Mouse (Mus musculus) testis, postnatal 10 days (tissue): ENCODE measurements at regions not wholly inside any gene's neighbourhood (a gene's known extent, or its start where the extent isn't known, plus 50 kb on each side); places are given as distances from the start of the nearest gene placed in this dataset.

ENCODE experiments used
- DNase-seq: peaks from one replicate; pipeline ENCODE4 v3.0.0; 2021; ENCODE audit warnings: low spot score

DNA sequence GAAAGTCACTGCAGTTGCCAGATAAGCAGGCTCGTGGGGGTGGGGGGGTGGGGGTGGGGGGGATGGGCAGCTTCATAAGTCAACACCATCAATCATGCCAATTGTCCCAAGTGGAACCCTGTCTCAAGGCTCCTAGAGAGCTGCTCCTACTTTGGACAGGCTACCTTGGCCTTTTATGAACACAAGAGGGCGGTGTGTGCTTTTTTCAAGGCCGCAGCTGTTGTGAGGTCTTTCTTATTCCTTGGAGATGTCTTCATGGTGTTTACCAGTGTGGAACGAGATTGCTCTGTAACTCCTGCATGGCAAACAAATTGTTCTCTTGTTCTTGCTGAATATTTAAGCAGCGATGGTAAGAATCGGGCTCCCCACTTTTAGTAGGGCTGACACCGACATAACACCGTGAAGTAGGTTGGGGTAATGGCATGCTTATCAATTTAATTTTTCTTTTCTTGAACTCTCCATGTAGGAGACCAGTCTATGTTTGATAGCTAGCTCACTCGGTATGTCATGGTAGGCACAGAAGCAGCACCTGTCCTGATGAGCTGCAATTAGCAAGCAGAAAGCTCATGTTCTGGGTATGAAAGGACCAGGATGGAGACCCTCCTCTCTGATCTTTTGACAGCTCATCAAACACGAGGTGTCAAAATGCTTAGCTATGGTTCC lies 118.7 kb upstream of the Nmur2 start:
- peak; percentile 50 for DNase-seq

GRCm38 (mm10) chr11:56150825-56151342 lies 110.1 kb upstream of the Nmur2 start:
- no peak for DNase-seq

GRCm38 (mm10) chr11:56149752-56150151 lies 108.9 kb upstream of the Nmur2 start:
- DNase-seq: no peak

- no peak for DNase-seq
Measured at GRCm38 (mm10) chr11:56148956-56149355, 108.1 kb upstream of the Nmur2 start.

GRCm38 (mm10) chr11:56146708-56147107 lies 105.9 kb upstream of the Nmur2 start:
- no peak for DNase-seq

DNA sequence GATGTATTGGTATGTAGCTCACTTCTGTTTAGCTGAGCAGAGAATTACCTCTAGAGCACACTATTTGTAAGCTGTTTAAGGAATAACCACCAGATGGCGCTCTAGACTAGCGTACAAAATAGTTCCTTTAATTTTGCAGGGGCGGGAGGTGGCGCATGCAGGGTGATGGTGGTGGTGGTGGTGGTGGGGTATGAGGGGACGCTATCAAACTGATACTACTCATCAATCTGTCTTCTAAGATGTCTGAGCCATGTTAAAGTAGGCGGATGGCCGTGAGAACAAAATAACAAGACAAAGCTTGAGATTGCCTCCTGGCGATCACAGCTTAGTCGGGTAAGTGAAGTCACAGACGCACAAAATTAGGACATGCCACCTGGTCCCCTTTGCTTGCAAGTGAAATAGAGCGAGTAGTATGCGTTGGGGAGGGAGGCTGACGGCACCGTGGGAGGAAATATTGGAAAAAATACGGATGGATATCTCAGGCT lies 90.6 kb upstream of the Nmur2 start:
- peak; percentile 51 for DNase-seq

DNA sequence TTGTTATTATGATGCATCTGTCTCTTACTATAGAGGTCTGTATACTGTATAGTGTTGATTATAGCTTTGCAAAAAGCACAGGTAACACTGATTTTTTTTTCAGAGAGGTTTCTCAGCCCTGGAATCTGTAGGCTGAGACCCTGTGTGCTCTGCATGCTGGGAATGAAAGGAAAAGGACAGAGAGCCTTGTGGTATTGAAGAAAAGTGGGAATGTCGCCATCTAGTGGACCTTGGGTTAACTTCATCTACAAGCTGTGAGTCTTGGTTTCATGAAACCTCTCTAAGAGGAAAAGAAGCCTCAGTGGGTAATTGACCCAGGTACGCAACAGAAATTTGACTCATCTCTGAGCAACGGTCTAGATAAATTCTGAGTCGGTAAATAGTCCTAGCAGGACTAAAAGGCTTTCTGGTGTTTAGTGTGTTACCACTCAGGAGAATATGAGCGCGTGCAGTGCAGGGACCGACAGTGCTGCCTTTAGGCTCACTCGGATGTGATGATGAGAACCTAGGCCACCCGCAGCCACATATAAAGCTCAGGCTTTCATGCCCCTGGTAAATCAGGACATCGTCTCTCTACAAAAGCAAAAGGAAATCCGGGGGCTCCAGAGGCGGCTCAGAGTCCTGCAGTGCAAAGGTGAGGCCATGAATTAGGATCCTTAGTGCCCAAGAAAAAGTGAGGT lies 75.9 kb upstream of the Nmur2 start:
- DNase-seq: peak; percentile 47

DNA sequence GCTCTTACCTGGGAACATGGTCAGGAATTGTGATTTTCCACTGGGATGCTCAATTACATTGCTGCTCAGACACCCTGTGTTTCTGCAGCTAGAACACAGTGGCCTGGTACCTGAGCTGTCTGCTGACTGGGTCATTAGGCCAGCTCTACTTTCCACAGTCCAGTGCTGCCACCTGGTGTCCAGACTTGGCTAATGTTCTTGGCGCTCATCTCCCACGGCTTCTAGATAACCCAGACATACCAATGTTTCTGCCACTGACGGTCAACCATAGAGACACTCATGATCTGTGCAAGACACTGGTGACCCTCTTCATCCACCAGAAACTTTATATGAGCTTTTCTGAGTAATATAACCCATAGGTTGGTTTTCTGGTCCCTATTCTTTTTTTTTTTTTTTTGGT lies 67.1 kb upstream of the Nmur2 start:
- peak; percentile 89 for DNase-seq

DNA sequence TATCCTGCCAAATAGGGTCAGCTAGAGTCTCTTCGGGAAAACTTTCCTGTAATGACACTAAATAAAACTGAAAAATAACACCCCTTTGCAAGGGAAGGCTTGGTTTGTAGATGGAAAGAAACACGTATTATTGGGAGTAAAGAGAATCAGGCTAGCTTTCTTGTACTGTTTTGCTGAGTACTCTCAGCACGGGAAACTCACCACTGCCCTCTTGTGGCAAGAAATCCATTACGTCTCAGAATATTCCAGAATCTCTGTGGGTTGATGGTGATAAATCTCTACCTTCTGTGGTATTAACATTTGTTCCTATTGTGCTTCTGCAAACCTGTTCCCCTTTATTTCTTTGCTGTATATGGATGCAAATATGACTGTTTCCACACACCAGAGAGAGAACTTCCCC lies 64.8 kb upstream of the Nmur2 start:
- peak; percentile 72 for DNase-seq

GRCm38 (mm10) chr11:56092891-56093290 lies 52.1 kb upstream of the Nmur2 start:
- no peak for DNase-seq
